Mouse (Mus musculus): ENCODE measurements around the gene Gstm7. TPM values are rescaled to one million over a fixed set of nuclear protein-coding genes. Genes with fewer than 3 reads are reported as not detected.
"Not testable (repeated sequence)": the region's sequence is repeated elsewhere in the genome, so short reads cannot be mapped to it uniquely, and the experiment has no call there.

Gene Gstm7
- total RNA-seq (2021): 10 to 100 TPM; 17.3 to 19.7 TPM

DNA sequence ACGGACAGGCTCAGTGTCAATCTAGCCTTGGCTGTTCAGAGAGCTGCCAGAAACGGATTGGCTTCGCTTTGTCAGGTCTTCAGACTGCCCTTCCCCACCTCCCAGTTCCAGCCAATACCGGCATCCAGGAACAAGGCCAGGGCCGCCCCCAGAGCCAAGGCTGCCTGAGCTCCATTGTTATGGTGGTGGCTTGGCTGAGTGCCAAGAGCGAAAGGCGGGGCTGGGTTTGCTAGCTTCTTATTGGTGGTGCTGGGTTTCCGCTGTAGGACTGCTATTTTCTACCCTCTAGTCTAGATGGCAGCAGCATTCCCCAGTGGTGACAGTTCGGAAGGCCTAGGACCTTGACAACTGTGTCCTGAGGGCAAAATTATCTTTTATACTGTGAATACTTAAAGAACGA, at the start of gene Gstm7:
TSS of gene Gstm7 (minus strand) at position 148 of the 400 bp plus-strand sequence.
- intact Hi-C loops (cut with DNase I): loop anchor here (5.0 kb wide), 1 partner anchor 216 kb away; the partner anchor contains the start of gene Gnai3
- peak; percentile 99 to 100 for DNase-seq

GRCm38 (mm10) chr3:107981261-107981660, 49.6 kb upstream of the Gstm7 start:
- DNase-seq: no peak
- intact Hi-C loops (cut with DNase I): loop anchor here (5.0 kb wide), 1 partner anchor 39 kb away; the partner anchor contains the start of gene Gstm6

DNA sequence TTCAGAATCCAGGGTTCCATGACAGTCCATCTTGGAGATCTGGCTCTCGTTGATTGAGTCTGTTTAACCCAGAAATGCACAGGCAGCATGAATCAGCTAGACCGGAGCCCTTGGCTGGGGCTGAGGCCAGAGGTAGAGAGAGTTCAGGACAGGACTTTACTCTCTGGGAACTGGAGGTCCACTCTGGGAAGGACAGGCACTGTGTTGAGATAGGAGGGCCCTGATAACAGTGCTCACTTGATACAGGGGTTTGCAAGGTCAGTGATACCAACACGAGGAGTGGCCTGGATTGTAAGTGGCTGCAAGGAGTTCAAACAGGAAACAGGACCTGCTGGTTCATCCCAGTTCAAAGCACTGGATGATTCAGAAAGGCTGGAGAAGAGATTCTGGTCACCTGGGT, 46.1 kb upstream of the Gstm7 start:
- DNase-seq: no peak
- intact Hi-C loops (cut with DNase I): no loop called here

- intact Hi-C loops (cut with DNase I): no loop called here
- no peak for DNase-seq
Measured at GRCm38 (mm10) chr3:107974237-107974636, 42.6 kb upstream of the Gstm7 start.

- intact Hi-C loops (cut with DNase I): no loop called here
- DNase-seq: no peak
Measured at GRCm38 (mm10) chr3:107972070-107972469, 40.5 kb upstream of the Gstm7 start.

DNA sequence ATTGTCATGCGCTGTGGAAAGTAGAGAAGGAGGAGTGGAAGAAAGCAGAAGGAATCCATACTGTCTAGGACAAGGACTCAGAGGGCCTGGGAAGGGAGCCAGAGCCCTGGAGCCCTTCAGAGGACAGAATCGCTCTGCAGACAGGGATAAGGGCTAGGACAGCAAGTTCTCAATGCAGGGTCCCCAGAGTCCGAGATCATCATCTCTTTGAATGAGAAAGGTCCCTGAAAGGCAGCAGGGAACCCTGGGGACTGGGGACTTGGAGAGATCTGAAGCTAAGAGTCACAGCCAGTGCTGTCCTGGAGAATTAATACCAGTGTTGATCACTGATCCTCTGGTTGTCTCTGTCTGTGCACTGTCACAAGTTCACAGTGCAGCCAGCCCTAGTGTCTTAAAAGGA, 39.5 kb upstream of the Gstm7 start:
- DNase-seq; intact Hi-C loops (cut with DNase I): not testable (repeated sequence)

- intact Hi-C loops (cut with DNase I): no loop called here
- no peak for DNase-seq
Measured at GRCm38 (mm10) chr3:107968724-107969395, 37.2 kb upstream of the Gstm7 start, which contains the start of gene Gstm3. Gstm3 (minus strand) TSS chr3:107969283.

- no peak for DNase-seq
- intact Hi-C loops (cut with DNase I): no loop called here
Measured at GRCm38 (mm10) chr3:107966631-107967030, 35.0 kb upstream of the Gstm7 start.

GRCm38 (mm10) chr3:107965592-107965991, 34.0 kb upstream of the Gstm7 start:
- intact Hi-C loops (cut with DNase I): no loop called here

GRCm38 (mm10) chr3:107964656-107965308, 33.2 kb upstream of the Gstm7 start:
- intact Hi-C loops (cut with DNase I): no loop called here

More at GRCm38 (mm10) chr3:107965592-107965991, 34.0 kb upstream of the Gstm7 start:
- no peak for DNase-seq

GRCm38 (mm10) chr3:107964026-107964425, 32.4 kb upstream of the Gstm7 start:
- intact Hi-C loops (cut with DNase I): no loop called here
- DNase-seq: no peak

More at GRCm38 (mm10) chr3:107964656-107965308, 33.2 kb upstream of the Gstm7 start:
- DNase-seq: no peak

DNA sequence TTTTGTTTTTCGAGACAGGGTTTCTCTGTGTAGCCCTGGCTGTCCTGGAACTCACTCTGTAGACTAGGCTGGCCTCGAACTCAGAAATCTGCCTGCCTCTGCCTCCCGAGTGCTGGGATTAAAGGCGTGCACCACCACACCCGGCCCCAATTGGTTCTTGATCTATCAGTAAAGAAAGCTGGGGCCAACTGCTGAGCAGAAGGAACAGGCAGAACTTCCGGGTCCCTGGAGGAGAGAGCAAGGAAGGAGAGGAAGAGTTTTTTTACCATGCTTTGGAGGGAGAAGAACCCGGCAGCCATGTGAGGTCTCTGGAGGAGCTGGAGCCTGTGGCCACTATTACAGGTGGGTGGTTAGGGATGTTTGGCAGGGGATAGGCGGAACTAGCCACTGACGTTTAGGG, 23.6 kb upstream of the Gstm7 start:
- DNase-seq: not testable (repeated sequence)

DNA sequence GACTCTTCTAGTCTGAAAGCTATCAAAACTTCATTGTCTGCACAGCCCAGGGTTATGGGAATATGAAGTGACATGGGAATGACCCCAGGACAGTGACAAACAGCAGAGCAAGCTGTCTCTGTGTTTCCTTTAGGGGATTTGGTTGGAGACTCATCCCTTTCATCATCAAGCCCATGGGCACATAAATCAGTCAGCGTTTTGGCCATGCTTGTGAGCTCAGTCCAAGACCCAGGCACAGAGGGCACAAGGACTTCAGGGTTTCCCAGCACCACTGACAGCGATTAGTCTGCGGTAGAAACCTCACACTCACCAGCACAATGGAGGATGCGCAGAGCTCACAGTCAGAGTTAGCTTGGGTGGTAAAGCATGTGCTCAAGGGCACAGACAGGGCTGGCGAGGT, 22.3 kb upstream of the Gstm7 start:
- intact Hi-C loops (cut with DNase I): loop anchor here (1.0 to 5.0 kb wide), 2 partner anchors 64 to 193 kb away; partner anchors contain the start of gene Gnai3
- no peak for DNase-seq

More for the DNA sequence above, 23.6 kb upstream of the Gstm7 start:
- intact Hi-C loops (cut with DNase I): not testable (repeated sequence)

DNA sequence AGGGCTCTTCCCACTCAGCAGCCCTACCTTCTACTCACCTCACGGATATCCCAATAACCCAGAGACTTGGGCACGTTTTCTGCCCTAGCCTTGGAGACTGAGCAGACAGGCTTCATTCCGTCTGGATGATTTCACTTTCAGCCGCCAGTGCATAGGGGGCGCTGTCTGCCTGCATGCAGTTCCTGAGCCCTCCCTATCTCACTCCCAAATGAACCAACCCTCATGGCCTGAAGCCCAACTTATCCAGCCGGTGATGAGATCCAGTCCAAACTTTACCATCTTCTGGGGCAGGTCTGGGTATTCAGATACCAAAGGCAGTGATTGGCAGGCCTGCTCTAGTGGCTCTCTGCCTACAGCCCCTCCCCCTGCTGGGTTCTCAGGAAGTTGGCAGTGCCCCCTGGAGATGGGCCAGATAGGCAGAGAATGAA, 21.7 kb upstream of the Gstm7 start:
- intact Hi-C loops (cut with DNase I): loop anchor here (1.0 to 5.0 kb wide), 2 partner anchors 65 to 194 kb away; partner anchors contain the start of gene Gnai3

GRCm38 (mm10) chr3:107950531-107950930, 18.9 kb upstream of the Gstm7 start:
- DNase-seq: no peak
- intact Hi-C loops (cut with DNase I): loop anchor here (5.0 kb wide), 1 partner anchor 197 kb away; the partner anchor contains the start of gene Gnai3

More for the DNA sequence above, 21.7 kb upstream of the Gstm7 start:
- DNase-seq: peak; percentile 75 to 87

- DNase-seq; intact Hi-C loops (cut with DNase I): not testable (repeated sequence)
Measured at GRCm38 (mm10) chr3:107949461-107949860, 17.8 kb upstream of the Gstm7 start.

GRCm38 (mm10) chr3:107945729-107946128, 14.1 kb upstream of the Gstm7 start:
- DNase-seq: no peak
- intact Hi-C loops (cut with DNase I): no loop called here

DNA sequence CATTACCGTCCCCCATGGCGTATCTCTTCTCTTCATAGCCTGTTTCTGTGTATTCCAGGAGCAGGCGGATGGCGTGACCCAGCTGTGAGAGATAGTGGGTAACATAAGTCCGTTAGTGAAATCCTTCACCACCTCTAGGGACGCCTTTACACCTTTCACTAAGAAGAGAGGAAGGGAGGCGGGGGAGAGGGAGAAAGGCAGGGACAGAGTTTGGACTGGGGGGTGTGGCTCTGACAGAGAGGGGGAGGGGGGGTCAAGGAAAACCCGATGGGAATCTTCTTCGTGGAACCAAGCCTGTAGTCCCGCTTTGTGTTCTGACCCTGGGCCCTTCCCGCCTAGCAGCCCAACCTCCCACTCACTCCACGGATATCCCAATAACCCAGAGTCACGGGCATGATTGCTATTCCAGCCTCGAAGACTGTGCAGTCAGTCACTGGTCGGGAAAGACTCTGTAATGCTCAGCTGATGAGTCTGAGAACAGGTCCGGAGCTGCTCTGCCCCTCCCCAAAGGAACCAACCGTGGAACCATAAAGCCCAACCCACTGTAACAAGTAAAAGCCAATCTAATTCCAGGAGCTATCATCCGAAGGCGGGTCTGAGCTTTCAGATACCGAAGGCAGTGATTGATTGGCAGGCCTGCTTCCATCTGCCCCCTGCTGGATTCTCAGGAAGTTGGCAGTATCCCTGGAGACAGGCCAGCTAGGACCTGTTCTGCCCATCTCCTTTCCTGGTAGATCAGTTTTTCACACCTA, 11.8 kb upstream of the Gstm7 start, which contains the start of gene Gstm6:
TSS of gene Gstm6 (minus strand) at position 511 of the 752 bp plus-strand sequence.
- peak; percentile 24 to 37 for DNase-seq
- intact Hi-C loops (cut with DNase I): loop anchor here (5.0 kb wide), 2 partner anchors 39 to 119 kb away; no protein-coding TSS in a partner anchor

- intact Hi-C loops (cut with DNase I): loop anchor here (5.0 kb wide), 2 partner anchors 41 to 121 kb away; no protein-coding TSS in a partner anchor
- no peak for DNase-seq
Measured at GRCm38 (mm10) chr3:107941261-107941660, 9.6 kb upstream of the Gstm7 start.

GRCm38 (mm10) chr3:107940524-107940923, 8.9 kb upstream of the Gstm7 start:
- no peak for DNase-seq
- intact Hi-C loops (cut with DNase I): loop anchor here (5.0 kb wide), 2 partner anchors 42 to 122 kb away; no protein-coding TSS in a partner anchor
